Mouse (Mus musculus) bone marrow macrophage, adult 2 months (primary cell): ENCODE results near the gene Ifnlr1. TPM values are rescaled to one million over a fixed set of nuclear protein-coding genes. Genes with fewer than 3 reads are reported as not detected.

ENCODE experiments used
- H3K27ac ChIP-seq: 2 replicates; pipeline ENCODE4 v1.5.1; 2012; ENCODE audit warnings: low read depth, low read length; ENCODE audit not compliant: insufficient read depth
- H3K4me1 ChIP-seq: 2 replicates; pipeline ENCODE4 v1.6.1; 2012; ENCODE audit warnings: low read length; ENCODE audit not compliant: control insufficient read depth, insufficient read depth
- H3K4me3 ChIP-seq: 2 replicates; pipeline ENCODE4 v1.5.1; 2012; ENCODE audit warnings: mild to moderate bottlenecking, low read length, moderate library complexity; ENCODE audit not compliant: insufficient read depth
- CTCF ChIP-seq: IDR thresholded peaks from 2 replicates; pipeline ENCODE4 v1.5.1; 2012; ENCODE audit warnings: low read depth, mild to moderate bottlenecking, low read length, moderate library complexity
- POLR2A ChIP-seq: IDR thresholded peaks from 2 replicates; pipeline ENCODE4 v1.6.1; 2012; ENCODE audit warnings: mild to moderate bottlenecking, low read depth, low read length, borderline replicate concordance
- polyA plus RNA-seq: library from polyadenylated mRNA; stranded (reverse); fragments of >200 nt; gene quantifications from 2 replicates; pipeline ENCODE4 v1.2.4, GENCODE M21; 2012; ENCODE audit not compliant: missing spikeins, insufficient read depth, insufficient read length

Ifnlr1 gene
- polyA plus RNA-seq, 1 experiment: not detected

GRCm38 (mm10) chr4:135683553-135683952 lies 2.5 kb upstream of the Ifnlr1 start:
- TF ChIP-seq POLR2A (no peak), CTCF (peak; percentile 16; the same call in 1 of the 2 replicates)
- H3K4me3 ChIP-seq: no peak overlapping the region
- peaks cover 9% of the 10 kb centered on the region for H3K4me1 ChIP-seq
- H3K27ac ChIP-seq: no peak overlapping the region

GRCm38 (mm10) chr4:135684731-135685130 lies 1.4 kb upstream of the Ifnlr1 start:
- TF ChIP-seq POLR2A: no peak
- TF ChIP-seq CTCF: no peak
- Histone ChIP-seq H3K4me3 (no peak overlapping the region), H3K4me1 (peaks cover 6% of the 10 kb centered on the region; the same call in 1 of the 2 replicates), H3K27ac (no peak overlapping the region)

- no peak for TF ChIP-seq CTCF
- TF ChIP-seq POLR2A: no peak
- Histone ChIP-seq H3K27ac (no peak overlapping the region), H3K4me1 (no peaks in the 10 kb centered on the region), H3K4me3 (peak overlapping the region; percentile 48)
Measured at GRCm38 (mm10) chr4:135686568-135686953, 474 bp downstream of the Ifnlr1 start.

GRCm38 (mm10) chr4:135689797-135690196 lies 3.7 kb downstream of the Ifnlr1 start:
- Histone ChIP-seq H3K4me3 (no peak overlapping the region), H3K4me1 (no peaks in the 10 kb centered on the region), H3K27ac (no peak overlapping the region)
- TF ChIP-seq CTCF (no peak), POLR2A (no peak)

- TF ChIP-seq POLR2A: no peak
- no peak for TF ChIP-seq CTCF
- H3K4me3 ChIP-seq: no peak overlapping the region
- H3K27ac ChIP-seq: no peak overlapping the region
- H3K4me1 ChIP-seq: no peaks in the 10 kb centered on the region
Measured at GRCm38 (mm10) chr4:135690241-135690640, 4.2 kb downstream of the Ifnlr1 start.

- H3K4me3 ChIP-seq: no peak overlapping the region
Measured at GRCm38 (mm10) chr4:135692916-135693315, 6.8 kb downstream of the Ifnlr1 start.

GRCm38 (mm10) chr4:135698498-135698897 lies 12.4 kb downstream of the Ifnlr1 start:
- no peak for TF ChIP-seq POLR2A
- TF ChIP-seq CTCF: no peak
- no peak overlapping the region for H3K4me3 ChIP-seq
- no peak overlapping the region for H3K27ac ChIP-seq
- H3K4me1 ChIP-seq: no peaks in the 10 kb centered on the region

More at GRCm38 (mm10) chr4:135692916-135693315, 6.8 kb downstream of the Ifnlr1 start:
- TF ChIP-seq CTCF (no peak), POLR2A (no peak)
- no peaks in the 10 kb centered on the region for H3K4me1 ChIP-seq
- H3K27ac ChIP-seq: no peak overlapping the region

GRCm38 (mm10) chr4:135703497-135703896 lies 17.4 kb downstream of the Ifnlr1 start:
- Histone ChIP-seq H3K27ac (no peak overlapping the region), H3K4me3 (no peak overlapping the region), H3K4me1 (no peaks in the 10 kb centered on the region)
- TF ChIP-seq POLR2A: no peak
- TF ChIP-seq CTCF: no peak

- TF ChIP-seq CTCF: no peak
- TF ChIP-seq POLR2A: no peak
- H3K4me1 ChIP-seq: no peaks in the 10 kb centered on the region
- no peak overlapping the region for H3K27ac ChIP-seq
- no peak overlapping the region for H3K4me3 ChIP-seq
Measured at GRCm38 (mm10) chr4:135704016-135704415, 17.9 kb downstream of the Ifnlr1 start.

- TF ChIP-seq CTCF (no peak), POLR2A (no peak)
- Histone ChIP-seq H3K4me3 (no peak overlapping the region), H3K27ac (no peak overlapping the region), H3K4me1 (no peaks in the 10 kb centered on the region)
Measured at GRCm38 (mm10) chr4:135706045-135706444, 20.0 kb downstream of the Ifnlr1 start.
